Mouse (Mus musculus) liver, embryonic 14.5 days (tissue): Measurements from ENCODE around the gene Rheb.

Experiments used
- CTCF ChIP-seq: IDR thresholded peaks from 2 replicates; pipeline ENCODE4 v1.5.1; 2016; ENCODE audit warnings: antibody characterized with exemption, low read depth, control low read depth
- EP300 ChIP-seq: IDR thresholded peaks from 2 replicates; pipeline ENCODE4 v1.6.1; 2016; ENCODE audit warnings: antibody characterized with exemption, low read depth

DNA sequence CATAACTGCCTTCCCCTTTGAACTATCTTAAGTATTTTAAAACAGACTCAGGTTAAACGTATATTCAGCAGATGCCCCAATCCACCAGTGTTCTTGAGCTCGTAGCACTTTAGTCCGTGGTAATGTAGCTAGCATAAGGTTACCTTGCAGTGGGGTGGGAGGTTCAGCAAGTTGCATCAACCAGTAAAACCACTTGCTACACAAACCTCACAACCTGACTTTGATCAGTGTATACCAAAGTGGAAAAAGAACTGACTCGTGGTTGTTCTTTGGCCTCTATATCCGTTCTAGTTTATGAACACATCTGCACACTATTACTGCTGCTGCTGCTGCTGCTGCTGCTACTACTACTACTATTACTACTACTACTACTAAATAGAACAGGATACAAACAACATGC lies 1.4 kb upstream of the Rheb start:
- no peak for TF ChIP-seq CTCF
- no peak for TF ChIP-seq EP300
